Mouse (Mus musculus) spleen, adult 18-20 months (tissue): Measurements from ENCODE around the gene Tubb2a.

Source experiments
- DNase-seq, 2 experiments: peaks; one replicate each; pipeline ENCODE4 v3.0.0; 2022; ENCODE audit warnings: mixed read lengths in 2 of 2

The Tubb2a gene

GRCm38 (mm10) chr13:34077492-34078271 lies at the start of gene Tubb2a:
Tubb2a (minus strand) TSS chr13:34078007.
- peak; percentile 81 to 89 for DNase-seq

DNA sequence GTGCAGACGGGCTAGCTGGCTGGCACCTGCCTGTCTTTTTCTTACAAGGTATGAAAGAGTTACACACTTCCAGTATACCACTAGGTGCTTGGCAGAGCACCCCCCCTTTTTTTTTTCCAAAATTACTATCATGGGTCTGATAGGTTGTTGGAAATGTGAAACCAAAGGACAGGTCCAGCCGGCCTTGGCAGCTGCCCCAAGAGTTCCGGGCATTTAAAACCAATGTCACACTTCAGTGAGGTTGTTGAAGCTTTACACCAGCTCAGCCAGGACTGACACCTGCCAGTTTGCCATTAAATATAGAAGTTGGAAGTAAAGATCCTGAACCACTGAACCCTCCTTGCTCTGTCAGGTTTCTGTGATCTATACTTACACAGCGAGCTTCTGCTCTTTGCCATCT lies 47.9 kb upstream of the Tubb2a start:
- DNase-seq, result no peak

GRCm38 (mm10) chr13:34120536-34120935 lies 42.7 kb upstream of the Tubb2a start:
- DNase-seq, result no peak

DNA sequence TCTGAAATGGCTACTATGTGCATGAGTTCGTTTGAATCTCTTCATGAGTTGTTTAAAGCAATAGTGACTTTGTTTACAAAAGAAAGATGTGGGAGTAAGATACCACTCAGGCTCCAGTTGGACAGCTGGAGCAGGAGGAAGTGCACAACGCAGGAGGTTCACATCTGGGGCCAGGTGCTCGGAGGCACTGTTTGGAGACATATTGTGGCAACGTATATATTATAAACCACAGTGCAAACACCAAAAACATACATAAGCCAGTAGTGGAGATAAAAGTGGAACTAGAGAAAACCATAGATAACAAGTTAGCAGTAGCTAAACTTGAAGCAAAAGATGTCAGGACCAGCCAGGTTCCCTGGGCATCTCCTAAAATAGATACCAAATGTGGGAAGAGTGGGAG lies 41.6 kb upstream of the Tubb2a start:
- DNase-seq, result no peak

DNA sequence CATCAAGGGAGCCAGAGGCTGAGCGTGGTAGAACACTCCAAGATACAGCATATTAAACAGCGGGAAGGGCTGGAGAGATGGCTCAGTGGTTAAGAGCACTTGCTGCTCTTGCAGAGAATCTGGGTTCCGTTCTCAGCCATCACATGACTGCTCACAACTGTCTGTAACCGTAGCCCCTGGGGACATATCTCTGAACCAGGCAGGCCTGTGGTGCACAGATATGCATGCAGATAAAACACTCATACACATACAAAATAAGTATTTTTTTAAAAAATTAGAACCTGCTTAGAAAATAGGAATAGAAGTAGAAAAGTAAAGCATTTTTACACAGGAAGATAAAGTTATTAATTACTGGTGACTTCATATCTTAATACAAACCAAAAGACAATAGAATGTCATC lies 41.0 kb upstream of the Tubb2a start:
- no peak for DNase-seq

DNA sequence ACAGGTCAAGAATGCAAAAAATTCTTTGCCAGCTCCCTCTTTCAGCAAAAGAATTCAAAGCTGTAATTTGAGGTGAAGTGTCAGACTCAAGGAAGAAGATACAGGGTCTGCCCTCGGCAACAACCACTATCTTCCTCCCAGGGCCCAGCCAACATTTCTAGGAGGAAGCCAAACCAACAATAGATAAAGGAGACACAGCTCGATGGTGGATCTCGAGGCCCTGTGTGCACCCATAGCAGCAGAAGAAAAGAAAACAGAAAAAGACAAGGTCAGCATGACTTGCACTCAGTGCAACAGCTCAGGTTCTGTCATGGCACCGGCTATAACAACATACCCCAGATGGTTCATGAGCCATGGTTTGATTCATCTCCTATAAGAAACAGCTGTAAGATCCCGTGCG lies 38.7 kb upstream of the Tubb2a start:
- DNase-seq, result no peak

GRCm38 (mm10) chr13:34114654-34115053 lies 36.8 kb upstream of the Tubb2a start:
- DNase-seq, result no peak

GRCm38 (mm10) chr13:34113086-34113485 lies 35.3 kb upstream of the Tubb2a start:
- no peak for DNase-seq

DNA sequence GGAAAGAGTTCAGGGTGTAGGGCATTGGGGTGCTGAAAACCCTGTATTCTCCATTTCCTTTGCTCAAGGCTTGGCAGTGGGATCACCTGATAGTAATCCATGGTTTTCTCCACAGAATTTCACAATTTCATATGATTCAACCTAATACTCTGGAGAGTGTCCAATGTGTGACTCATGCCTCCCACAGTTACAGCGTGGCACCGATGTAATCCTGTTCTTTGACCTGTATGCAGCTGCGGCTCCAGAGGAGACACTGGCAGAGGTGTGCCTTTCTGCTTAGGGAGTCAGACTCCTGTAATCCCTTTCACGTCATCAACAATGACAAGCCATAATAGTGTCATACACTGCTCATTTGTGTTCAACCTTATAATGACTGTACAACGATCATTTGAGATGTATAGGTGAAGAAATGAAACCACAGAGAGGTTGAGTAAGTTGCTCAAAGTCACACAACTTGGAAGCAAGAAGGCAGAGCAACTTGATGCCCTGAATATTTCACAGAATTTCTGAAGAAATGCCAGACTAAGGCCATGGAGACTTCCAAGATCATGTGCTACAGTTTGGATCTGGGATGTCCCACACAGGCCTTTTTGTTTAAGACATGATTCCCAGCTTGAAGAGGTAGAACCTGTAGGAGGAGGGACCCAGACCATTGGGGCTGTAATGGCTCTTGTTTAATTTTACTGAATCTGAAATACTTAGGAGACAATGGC lies 34.7 kb upstream of the Tubb2a start:
- DNase-seq, result no peak

GRCm38 (mm10) chr13:34111878-34112277 lies 34.1 kb upstream of the Tubb2a start:
- no peak for DNase-seq

DNA sequence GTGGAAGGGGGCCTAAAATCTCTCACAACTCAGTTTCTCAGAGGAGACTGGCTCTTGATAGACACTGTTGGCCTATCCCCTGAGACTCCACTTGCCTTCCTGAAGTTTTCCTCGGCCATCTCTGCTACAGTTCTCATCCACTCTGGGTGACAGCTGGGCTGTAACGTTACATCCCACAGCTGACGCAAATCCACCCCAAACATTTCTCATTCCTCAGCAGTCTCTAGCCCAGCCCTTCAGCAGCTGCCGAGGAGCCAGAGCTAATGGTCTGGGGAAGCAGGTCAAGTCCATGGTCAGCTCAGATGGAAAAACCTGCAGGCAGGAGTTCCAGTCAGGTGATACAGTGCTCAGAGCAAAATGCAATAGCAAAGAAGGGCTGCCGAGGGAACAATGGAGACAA lies 33.2 kb upstream of the Tubb2a start:
- DNase-seq, result no peak

- DNase-seq, result no peak
Observed at GRCm38 (mm10) chr13:34109677-34110058, 31.9 kb upstream of the Tubb2a start.

GRCm38 (mm10) chr13:34109035-34109676 lies 31.3 kb upstream of the Tubb2a start:
- DNase-seq, result no peak

- no peak for DNase-seq
Observed at GRCm38 (mm10) chr13:34106999-34107398, 29.2 kb upstream of the Tubb2a start.

DNA sequence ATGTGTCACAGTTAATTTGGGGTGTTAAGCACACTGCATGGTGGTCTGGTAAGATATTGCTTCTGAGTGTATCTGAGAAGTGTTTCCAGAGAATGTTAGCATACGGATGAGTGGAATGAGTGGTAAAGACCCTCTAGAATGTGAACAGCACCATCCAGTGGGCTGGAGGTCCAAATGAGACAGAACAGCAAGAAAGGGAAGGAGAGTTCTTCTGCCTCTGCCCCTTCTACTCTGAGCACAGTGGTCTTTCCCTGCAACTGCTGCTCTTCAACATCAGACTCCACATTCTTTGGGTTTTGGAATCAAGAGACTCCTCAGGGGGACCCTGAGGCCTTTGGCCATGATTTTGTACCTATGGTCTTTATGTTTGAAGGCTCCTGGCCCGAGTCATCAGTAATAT lies 28.4 kb upstream of the Tubb2a start:
- no peak for DNase-seq

GRCm38 (mm10) chr13:34105364-34105763 lies 27.6 kb upstream of the Tubb2a start:
- no peak for DNase-seq

DNA sequence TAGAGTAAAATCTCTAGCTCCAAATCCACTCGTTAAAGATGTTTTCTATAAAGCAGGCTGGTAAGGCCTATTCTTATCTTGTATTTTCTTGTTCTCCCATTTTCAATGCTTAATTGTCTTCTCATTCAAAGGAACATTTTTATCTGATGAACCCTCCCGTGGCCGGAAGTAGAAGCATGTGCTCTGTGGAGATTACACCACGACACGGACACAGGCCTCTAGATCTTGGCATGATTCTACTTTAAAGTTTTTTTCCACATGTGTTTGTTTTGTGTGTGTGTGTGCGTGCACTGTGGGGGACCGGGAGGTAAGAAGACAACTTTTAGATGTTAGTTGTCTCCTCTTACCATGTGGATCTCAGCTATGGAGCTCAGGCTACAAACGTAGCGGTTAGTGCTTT lies 24.1 kb upstream of the Tubb2a start:
- DNase-seq, result no peak

DNA sequence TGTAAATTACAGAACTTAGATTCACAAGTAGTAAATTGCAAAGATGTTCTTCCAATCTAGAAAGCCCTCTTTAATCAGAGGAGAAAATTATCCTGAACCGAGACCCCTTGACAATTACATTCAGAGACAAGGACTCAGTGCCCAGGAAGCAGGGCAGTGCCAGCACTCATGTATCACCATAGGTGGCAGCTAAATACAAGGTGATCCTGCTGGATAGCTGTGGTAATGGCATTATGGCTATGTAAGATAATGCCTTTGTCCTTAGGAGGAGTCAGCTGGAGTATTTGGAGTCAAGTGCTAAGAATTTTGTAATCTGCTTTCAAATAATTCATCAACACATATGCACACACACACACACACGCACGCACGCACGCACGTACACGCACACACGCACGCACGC lies 23.4 kb upstream of the Tubb2a start:
- no peak for DNase-seq

DNA sequence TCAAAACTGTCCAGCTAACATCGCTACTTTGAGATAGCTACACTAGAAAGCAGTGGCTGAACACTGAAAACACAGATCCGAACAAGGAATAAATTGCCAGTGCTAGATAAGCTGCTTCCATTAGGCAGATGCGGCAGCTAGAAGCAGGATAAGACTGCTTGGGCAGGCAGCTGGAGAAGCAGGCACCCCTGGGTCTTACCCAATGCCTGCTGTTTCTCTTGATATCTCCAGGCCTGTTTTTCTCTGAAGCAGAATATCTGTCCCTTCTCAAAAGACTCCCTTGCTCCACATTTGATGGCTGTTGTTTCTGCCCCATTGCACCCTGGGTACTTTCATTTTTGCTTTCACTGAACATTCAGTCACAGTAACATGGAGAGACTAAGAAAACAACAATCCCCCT lies 22.9 kb upstream of the Tubb2a start:
- no peak for DNase-seq

DNA sequence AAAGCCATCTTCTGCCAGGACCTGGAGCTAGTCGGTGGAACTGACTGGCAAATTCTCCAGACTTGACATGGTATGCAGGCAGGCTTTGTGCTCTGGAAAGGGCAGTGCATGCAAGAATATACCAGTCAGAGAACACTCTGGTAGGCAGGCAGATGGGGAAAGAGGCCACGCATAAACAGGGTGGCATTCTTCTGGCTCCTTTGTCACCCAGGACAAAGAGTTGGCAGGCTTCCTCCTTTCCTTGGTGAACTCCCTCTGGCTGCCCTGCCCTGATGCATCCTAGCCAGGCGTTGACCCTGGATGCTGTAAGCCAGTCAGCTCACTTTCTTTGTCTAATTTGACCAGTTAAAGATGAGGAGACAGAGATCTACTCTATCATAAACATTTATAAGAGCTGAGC lies 19.3 kb upstream of the Tubb2a start:
- DNase-seq, result no peak

- DNase-seq, result no peak
Observed at GRCm38 (mm10) chr13:34096455-34096854, 18.6 kb upstream of the Tubb2a start.

GRCm38 (mm10) chr13:34095542-34096435 lies 18.0 kb upstream of the Tubb2a start:
- DNase-seq, result no peak

GRCm38 (mm10) chr13:34089358-34089757 lies 11.6 kb upstream of the Tubb2a start:
- DNase-seq, result no peak
